Mouse (Mus musculus): Measurements from ENCODE around the gene Eipr1.

DNA sequence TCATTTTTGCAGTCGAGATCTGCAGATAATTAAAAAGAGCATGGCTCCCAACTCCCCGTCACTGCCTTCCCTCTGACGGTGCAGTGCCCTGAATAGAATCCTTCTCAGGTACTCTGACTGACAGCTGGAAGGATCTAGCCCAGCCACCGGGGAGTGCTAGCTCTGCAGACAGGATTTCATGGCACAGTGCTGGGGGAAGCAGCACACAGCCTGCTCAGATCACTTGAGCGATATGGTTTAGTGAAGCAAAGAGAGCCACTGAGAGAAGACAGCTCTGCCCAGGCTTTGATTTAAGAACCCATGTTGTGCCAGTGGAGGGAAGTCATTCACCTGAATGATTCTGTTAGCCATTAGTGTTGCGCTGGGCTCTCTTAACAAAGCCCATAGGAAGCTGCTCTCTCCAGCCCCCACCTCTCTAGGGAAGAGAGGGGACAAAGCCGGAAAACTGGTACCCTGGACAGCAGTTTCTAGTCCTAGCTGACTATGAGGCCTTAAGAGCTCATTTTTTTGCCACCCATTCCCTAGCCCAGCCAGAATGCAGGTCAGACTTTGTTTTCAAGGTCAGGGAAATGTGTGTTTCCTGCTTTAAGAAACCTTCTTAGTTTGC is 137.6 kb downstream of the Eipr1 start:
- TF ChIP-seq CTCF (IDR thresholded peaks at IDR 0.05; ENCODE audit: low read depth, low read length) (no peak), POLR2A (IDR thresholded peaks at IDR 0.05; ENCODE audit: insufficient read depth, low read length) (no peak)

All from ES-Bruce4 (cell line).